Mouse (Mus musculus): Measurements from ENCODE around the gene Parp3.

DNA sequence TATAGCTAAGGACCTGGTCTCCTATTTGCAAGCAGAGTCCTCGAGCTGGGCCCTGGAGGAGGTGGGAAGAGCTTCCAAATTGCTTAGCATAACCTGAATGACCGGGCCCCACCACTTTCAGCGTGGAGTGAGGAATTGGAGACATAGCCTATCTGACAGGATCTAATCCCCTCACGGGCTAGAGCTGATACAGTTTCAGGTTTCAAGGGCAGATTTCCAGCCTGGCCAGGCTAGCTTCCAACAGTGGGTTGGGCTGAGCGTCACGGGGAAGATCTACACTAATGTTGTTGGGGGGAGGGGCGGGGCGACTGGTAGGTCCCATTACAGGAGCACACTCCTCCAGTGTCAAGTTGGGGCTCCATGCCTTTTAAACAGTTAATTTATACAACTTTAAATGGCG lies 26.1 kb downstream of the Parp3 start:
- no peak for TF ChIP-seq USF1 (IDR thresholded peaks at IDR 0.05; ENCODE audit: low read depth, low read length)
- no peak for TF ChIP-seq CTCF (IDR thresholded peaks at IDR 0.05 in 2 of 3, conservative IDR thresholded peaks at IDR 0.05 in 1 of 3; ENCODE audit: control insufficient read depth in 1 of 3, insufficient read depth in 1 of 3, low read depth in 2 of 3, low read length in 3 of 3, poor library complexity in 1 of 3, severe bottlenecking in 1 of 3)
- TF ChIP-seq ZMIZ1 (IDR thresholded peaks at IDR 0.05; ENCODE audit: low read depth, low read length): no peak
- no peak for TF ChIP-seq NELFE (IDR thresholded peaks at IDR 0.05; ENCODE audit: low read depth, low read length)
- TF ChIP-seq GABPA (IDR thresholded peaks at IDR 0.05; ENCODE audit: low read depth, low read length): no peak
- no peak for TF ChIP-seq POLR2A (IDR thresholded peaks at IDR 0.05; ENCODE audit: control insufficient read depth in 1 of 2, insufficient read depth in 1 of 2, low read depth in 1 of 2, low read length in 2 of 2, poor library complexity in 1 of 2)
- no peak for TF ChIP-seq USF2 (IDR thresholded peaks at IDR 0.05; ENCODE audit: borderline replicate concordance in 1 of 2, insufficient read depth in 1 of 2, low read depth in 1 of 2, low read length in 2 of 2)
- no peak for TF ChIP-seq GATA1 (IDR thresholded peaks at IDR 0.05; ENCODE audit: low read depth, low read length)
- no peak for TF ChIP-seq KAT2A (conservative IDR thresholded peaks at IDR 0.05; ENCODE audit: low read depth, low read length)
